Mouse (Mus musculus): Measurements from ENCODE around the gene Mdga2. TPM values are rescaled to one million over a fixed set of nuclear protein-coding genes. Genes with fewer than 3 reads are reported as not detected.

Gene Mdga2
- polyA plus RNA-seq, 1 experiment, result 0.10 TPM

DNA sequence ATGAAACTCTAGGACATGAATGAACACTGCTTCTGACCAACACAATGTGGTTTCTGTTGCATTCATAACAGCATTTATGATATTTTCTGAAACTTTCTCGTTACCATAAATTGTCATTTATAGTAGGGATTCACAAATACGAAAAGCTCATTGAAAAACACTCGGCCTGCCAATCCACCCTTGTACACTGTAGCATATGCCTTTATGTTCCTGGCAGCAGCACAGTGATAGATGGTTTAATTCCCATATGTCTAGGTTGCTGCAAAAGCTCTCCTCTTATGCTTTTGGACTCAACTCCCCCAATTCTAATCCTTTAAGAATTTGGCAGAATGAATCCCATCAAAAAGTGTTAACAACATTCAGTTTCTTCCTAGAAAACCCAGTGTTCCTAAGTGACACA, 213.2 kb downstream of the Mdga2 start:
- no peak for TF ChIP-seq POLR2A (IDR thresholded peaks at IDR 0.05; ENCODE audit: low read depth, low read length)
- no peak for TF ChIP-seq CTCF (IDR thresholded peaks at IDR 0.05; ENCODE audit: extremely low read depth, insufficient read length, insufficient replicate concordance, low read depth, low read length)
- H3K27ac ChIP-seq (ENCODE audit: insufficient read depth, low read depth, low read length), result no peak overlapping the region
- no peaks in the 10 kb centered on the region for H3K36me3 ChIP-seq (ENCODE audit: control insufficient read depth, insufficient read depth, low read length)
- no peaks in the 10 kb centered on the region for H3K27me3 ChIP-seq (ENCODE audit: control insufficient read depth, insufficient read depth, low read length)
- no peak overlapping the region for H3K4me3 ChIP-seq (ENCODE audit: low read depth, low read length)
- 72% methylated on average over 3 of the region's 3 CpGs for WGBS
- no peaks in the 10 kb centered on the region for H3K4me1 ChIP-seq (ENCODE audit: control insufficient read depth, insufficient read depth, insufficient read length, low read length)

- TF ChIP-seq CTCF (IDR thresholded peaks at IDR 0.05; ENCODE audit: extremely low read depth, insufficient read length, insufficient replicate concordance, low read depth, low read length), result no peak
- TF ChIP-seq POLR2A (IDR thresholded peaks at IDR 0.05; ENCODE audit: low read depth, low read length), result no peak
These were observed 268.2 kb downstream of the Mdga2 start for GRCm38 (mm10) chr12:66954129-66954528.

DNA sequence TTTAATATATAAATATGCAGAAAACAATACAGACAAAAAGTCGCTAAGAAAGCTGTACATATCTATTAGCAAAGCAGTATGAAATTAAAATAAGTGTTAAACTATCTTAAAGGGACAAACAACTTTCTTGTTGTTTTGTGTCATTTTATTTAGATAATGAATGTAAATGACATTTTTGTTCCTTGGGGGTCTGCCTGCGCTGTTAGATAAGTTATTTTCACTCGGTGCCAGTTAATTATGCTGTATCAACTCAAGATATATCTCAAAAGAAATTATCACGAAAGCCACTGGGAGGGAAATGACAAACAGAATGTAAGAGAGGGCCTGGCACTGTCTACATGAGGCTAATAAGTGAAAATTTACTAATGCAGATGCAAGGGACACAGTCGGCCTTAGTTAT, 306.6 kb downstream of the Mdga2 start:
- Histone ChIP-seq H3K27ac (ENCODE audit: insufficient read depth, low read depth, low read length) (no peak overlapping the region), H3K36me3 (ENCODE audit: control insufficient read depth, insufficient read depth, low read length) (no peaks in the 10 kb centered on the region), H3K4me3 (ENCODE audit: low read depth, low read length) (no peak overlapping the region), H3K4me1 (ENCODE audit: control insufficient read depth, insufficient read depth, insufficient read length, low read length) (no peaks in the 10 kb centered on the region), H3K27me3 (ENCODE audit: control insufficient read depth, insufficient read depth, low read length) (no peaks in the 10 kb centered on the region)
- TF ChIP-seq CTCF (IDR thresholded peaks at IDR 0.05; ENCODE audit: extremely low read depth, insufficient read length, insufficient replicate concordance, low read depth, low read length), result no peak
- TF ChIP-seq POLR2A (IDR thresholded peaks at IDR 0.05; ENCODE audit: low read depth, low read length), result no peak
- WGBS, result 84% methylated on average over 5 of the region's 5 CpGs

More at GRCm38 (mm10) chr12:66954129-66954528, 268.2 kb downstream of the Mdga2 start:
- Histone ChIP-seq H3K36me3 (ENCODE audit: control insufficient read depth, insufficient read depth, low read length) (no peaks in the 10 kb centered on the region), H3K27ac (ENCODE audit: insufficient read depth, low read depth, low read length) (no peak overlapping the region), H3K27me3 (ENCODE audit: control insufficient read depth, insufficient read depth, low read length) (no peaks in the 10 kb centered on the region), H3K4me1 (ENCODE audit: control insufficient read depth, insufficient read depth, insufficient read length, low read length) (no peaks in the 10 kb centered on the region), H3K4me3 (ENCODE audit: low read depth, low read length) (no peak overlapping the region)
- WGBS, result 61% methylated on average over 3 of the region's 3 CpGs

GRCm38 (mm10) chr12:66899366-66899765, 323.0 kb downstream of the Mdga2 start:
- Histone ChIP-seq H3K4me1 (ENCODE audit: control insufficient read depth, insufficient read depth, insufficient read length, low read length) (no peaks in the 10 kb centered on the region), H3K4me3 (ENCODE audit: low read depth, low read length) (no peak overlapping the region), H3K36me3 (ENCODE audit: control insufficient read depth, insufficient read depth, low read length) (no peaks in the 10 kb centered on the region), H3K27ac (ENCODE audit: insufficient read depth, low read depth, low read length) (no peak overlapping the region), H3K27me3 (ENCODE audit: control insufficient read depth, insufficient read depth, low read length) (no peaks in the 10 kb centered on the region)
- no peak for TF ChIP-seq POLR2A (IDR thresholded peaks at IDR 0.05; ENCODE audit: low read depth, low read length)
- no peak for TF ChIP-seq CTCF (IDR thresholded peaks at IDR 0.05; ENCODE audit: extremely low read depth, insufficient read length, insufficient replicate concordance, low read depth, low read length)
- 68% methylated on average over 4 of the region's 4 CpGs for WGBS

GRCm38 (mm10) chr12:66896790-66897189, 325.6 kb downstream of the Mdga2 start:
- H3K36me3 ChIP-seq (ENCODE audit: control insufficient read depth, insufficient read depth, low read length), result no peaks in the 10 kb centered on the region
- 92% methylated on average over 3 of the region's 3 CpGs for WGBS
- TF ChIP-seq POLR2A (IDR thresholded peaks at IDR 0.05; ENCODE audit: low read depth, low read length) (no peak), CTCF (IDR thresholded peaks at IDR 0.05; ENCODE audit: extremely low read depth, insufficient read length, insufficient replicate concordance, low read depth, low read length) (no peak)

DNA sequence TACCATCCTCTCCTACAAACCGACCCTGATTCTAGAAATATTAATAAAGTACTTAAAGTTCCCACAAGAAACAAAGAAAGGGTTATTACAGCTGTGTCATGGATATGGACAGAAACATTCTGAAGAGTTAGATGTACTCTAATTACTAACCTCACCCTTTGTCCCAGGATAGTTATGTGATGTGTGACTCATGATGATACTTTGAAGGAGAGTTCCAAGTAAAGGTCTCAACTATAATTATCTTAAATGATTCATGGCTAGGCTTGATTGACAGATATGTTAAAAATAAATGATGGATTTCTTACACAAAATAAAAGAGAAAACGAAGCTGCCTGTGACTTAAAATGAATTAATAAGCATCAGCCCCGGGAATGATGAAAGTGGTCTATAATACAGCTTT, 332.1 kb downstream of the Mdga2 start:
- Histone ChIP-seq H3K27ac (ENCODE audit: insufficient read depth, low read depth, low read length) (no peak overlapping the region), H3K4me3 (ENCODE audit: low read depth, low read length) (no peak overlapping the region), H3K27me3 (ENCODE audit: control insufficient read depth, insufficient read depth, low read length) (no peaks in the 10 kb centered on the region), H3K36me3 (ENCODE audit: control insufficient read depth, insufficient read depth, low read length) (no peaks in the 10 kb centered on the region), H3K4me1 (ENCODE audit: control insufficient read depth, insufficient read depth, insufficient read length, low read length) (no peaks in the 10 kb centered on the region)
- TF ChIP-seq POLR2A (IDR thresholded peaks at IDR 0.05; ENCODE audit: low read depth, low read length) (no peak), CTCF (IDR thresholded peaks at IDR 0.05; ENCODE audit: extremely low read depth, insufficient read length, insufficient replicate concordance, low read depth, low read length) (no peak)
- 74% methylated on average over 3 of the region's 3 CpGs for WGBS

More at GRCm38 (mm10) chr12:66896790-66897189, 325.6 kb downstream of the Mdga2 start:
- no peak overlapping the region for H3K4me3 ChIP-seq (ENCODE audit: low read depth, low read length)
- H3K27me3 ChIP-seq (ENCODE audit: control insufficient read depth, insufficient read depth, low read length), result no peaks in the 10 kb centered on the region
- H3K27ac ChIP-seq (ENCODE audit: insufficient read depth, low read depth, low read length), result no peak overlapping the region
- H3K4me1 ChIP-seq (ENCODE audit: control insufficient read depth, insufficient read depth, insufficient read length, low read length), result no peaks in the 10 kb centered on the region

- Histone ChIP-seq H3K4me1 (ENCODE audit: control insufficient read depth, insufficient read depth, insufficient read length, low read length) (no peaks in the 10 kb centered on the region), H3K27ac (ENCODE audit: insufficient read depth, low read depth, low read length) (no peak overlapping the region)
- 87% methylated on average over 3 of the region's 3 CpGs for WGBS
These were observed 333.1 kb downstream of the Mdga2 start for GRCm38 (mm10) chr12:66889276-66889675.

More at GRCm38 (mm10) chr12:66889276-66889675, 333.1 kb downstream of the Mdga2 start:
- H3K27me3 ChIP-seq (ENCODE audit: control insufficient read depth, insufficient read depth, low read length), result no peaks in the 10 kb centered on the region
- H3K36me3 ChIP-seq (ENCODE audit: control insufficient read depth, insufficient read depth, low read length), result no peaks in the 10 kb centered on the region
- H3K4me3 ChIP-seq (ENCODE audit: low read depth, low read length), result no peak overlapping the region
- no peak for TF ChIP-seq CTCF (IDR thresholded peaks at IDR 0.05; ENCODE audit: extremely low read depth, insufficient read length, insufficient replicate concordance, low read depth, low read length)
- TF ChIP-seq POLR2A (IDR thresholded peaks at IDR 0.05; ENCODE audit: low read depth, low read length), result no peak

Measured in small intestine, adult 2 months (tissue).